ENCODE assay signal across 8 mouse cellular contexts in the genomic region with DNA sequence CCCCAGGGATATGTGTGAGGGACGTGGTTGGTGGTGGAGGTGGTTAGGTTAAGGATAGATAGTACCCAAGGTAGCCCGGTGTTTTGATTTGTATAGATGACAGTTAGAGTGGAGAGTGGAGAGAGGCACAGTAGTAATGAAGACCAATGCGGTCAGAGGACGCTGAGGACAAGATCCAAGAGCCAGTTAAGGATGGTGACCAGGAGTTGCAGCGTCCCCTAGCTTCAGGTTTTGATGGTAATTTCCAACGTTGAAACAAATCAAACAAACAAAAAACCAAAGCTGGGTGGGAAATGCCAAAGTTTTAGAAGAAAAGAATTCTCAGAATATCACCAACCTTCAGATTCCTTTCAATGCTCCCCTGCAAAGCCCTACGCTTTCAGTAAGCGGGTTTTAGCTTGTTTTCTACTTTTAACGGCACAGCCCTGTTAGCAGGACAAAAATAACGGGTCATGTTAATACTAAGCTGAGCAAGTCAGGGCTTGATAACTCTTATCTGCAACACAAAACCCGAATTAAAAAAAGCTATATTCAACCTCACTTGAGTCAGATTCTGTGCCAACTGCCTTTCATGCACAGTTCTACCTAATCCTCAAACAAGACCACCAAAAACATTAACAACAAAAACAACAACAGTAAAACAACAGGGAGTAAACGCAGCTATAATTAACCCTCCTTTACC. TPM values are rescaled to one million over a fixed set of nuclear protein-coding genes. Genes with fewer than 3 reads are reported as not detected.
A peak's percentile ranks its signal among the peaks of the same experiment; 100 is the strongest.
DNase-seq lines count a peak whose midpoint lies in the region; ATAC-seq lines count a peak whose summit lies in the region.

No protein-coding gene starts in this region.

- H3K9me3 ChIP-seq in forebrain, embryonic 13.5 days (replicated peaks) = no peaks in the 10 kb centered on the region
- H3K9me3 ChIP-seq in midbrain, embryonic 16.5 days (replicated peaks; ENCODE audit: control insufficient read depth, low read length, poor library complexity, severe bottlenecking) = no peaks in the 10 kb centered on the region

- peak overlapping the region; percentile 92 for H3K4me3 ChIP-seq in forebrain, embryonic 13.5 days
- peak overlapping the region; percentile 96 for H3K4me3 ChIP-seq in midbrain, embryonic 16.5 days (ENCODE audit: low read depth, low read length)

- peak overlapping the region; percentile 40; the same call in 1 of the 2 replicates for H3K27ac ChIP-seq in forebrain, embryonic 13.5 days
- H3K27ac ChIP-seq in midbrain, embryonic 16.5 days (ENCODE audit: low read length) = peak overlapping the region; percentile 72

- 26% methylated on average over 12 of the region's 12 CpGs for WGBS in forebrain, embryonic 13.5 days
- 24% methylated on average over 12 of the region's 12 CpGs for WGBS in midbrain, embryonic 16.5 days

- H3K36me3 ChIP-seq in forebrain, embryonic 13.5 days (ENCODE audit: poor library complexity, severe bottlenecking) = no peaks in the 10 kb centered on the region
- no peaks in the 10 kb centered on the region for H3K36me3 ChIP-seq in midbrain, embryonic 16.5 days (ENCODE audit: control insufficient read depth, insufficient read depth, low read length)

- H3K4me1 ChIP-seq in forebrain, embryonic 13.5 days = peaks cover 19% of the 10 kb centered on the region
- H3K4me1 ChIP-seq in midbrain, embryonic 16.5 days (ENCODE audit: control insufficient read depth, insufficient read depth, low read length) = peaks cover 14% of the 10 kb centered on the region

- DNase-seq in heart, adult 18-20 months = peak; percentile 27 to 54
- DNase-seq in heart, adult 9 months (ENCODE audit: low spot score in 2 of 2) = no peak
- DNase-seq in NIH3T3 (ENCODE audit: low read depth) = peak; percentile 50
- peak; percentile 22 for DNase-seq in kidney, postnatal 10 days
- no peak for DNase-seq in ovary, postnatal 14 days (ENCODE audit: low spot score)
- no peak for DNase-seq in T-cell, adult 2 months (ENCODE audit: low spot score)

- 0 out of 2 replicates have a peak, but pooled peaks cover 3% of the 10 kb centered on the region for H3K27me3 ChIP-seq in forebrain, embryonic 13.5 days
- H3K27me3 ChIP-seq in midbrain, embryonic 16.5 days (ENCODE audit: control insufficient read depth, insufficient read depth, low read depth, low read length) = no peaks in the 10 kb centered on the region

- ATAC-seq in forebrain, embryonic 13.5 days = no peak
- no peak; the same call in 1 of the 2 replicates for ATAC-seq in midbrain, embryonic 16.5 days

- H3K9ac ChIP-seq in forebrain, embryonic 13.5 days = peak overlapping the region; percentile 56
- peak overlapping the region; percentile 58 for H3K9ac ChIP-seq in midbrain, embryonic 16.5 days (ENCODE audit: low read depth, low read length)

- H3K4me2 ChIP-seq in forebrain, embryonic 13.5 days = peak overlapping the region; percentile 83
- H3K4me2 ChIP-seq in midbrain, embryonic 16.5 days (ENCODE audit: low read length) = peak overlapping the region; percentile 69

RNA-seq across cellular contexts. Expression of a gene that starts 0.6 kb away (rescaled TPM):
- total RNA-seq in heart, adult 18-20 months (2021) = 10 to 100 TPM; 68.5 to 84.3 TPM
- polyA plus RNA-seq in forebrain, embryonic 13.5 days (2015; fragmentation: Nextera tagmentation; extraction: Ambion mirVana) = 399 and 431 TPM in 2 replicates
- 553 and 565 TPM in 2 replicates for polyA plus RNA-seq in midbrain, embryonic 16.5 days (2015; fragmentation: Nextera tagmentation; extraction: Ambion mirVana)

RNA-seq across cellular contexts. Expression of a gene that starts 0.8 kb away (rescaled TPM):
- total RNA-seq in heart, adult 18-20 months (2021) = 10 to 100 TPM in 1 of 2 experiments, 1 to 10 TPM in 1; 7.8 to 11.5 TPM
- polyA plus RNA-seq in forebrain, embryonic 13.5 days (2015; fragmentation: Nextera tagmentation; extraction: Ambion mirVana) = 13.5 and 15.7 TPM in 2 replicates
- polyA plus RNA-seq in midbrain, embryonic 16.5 days (2015; fragmentation: Nextera tagmentation; extraction: Ambion mirVana) = 9.8 and 12.4 TPM in 2 replicates

Comparison
In these comparisons a context has a peak if more than half of its experiments do, and no peak if none do; other contexts are left out.
1. DNase-seq: peak in heart, adult 18-20 months (2 of 2), NIH3T3 (single experiment) and kidney, postnatal 10 days (single experiment); none in heart, adult 9 months (0 of 2), ovary, postnatal 14 days (single experiment) and T-cell, adult 2 months (single experiment).